ENCODE assay signal across 40 mouse cellular contexts in the genomic region with DNA sequence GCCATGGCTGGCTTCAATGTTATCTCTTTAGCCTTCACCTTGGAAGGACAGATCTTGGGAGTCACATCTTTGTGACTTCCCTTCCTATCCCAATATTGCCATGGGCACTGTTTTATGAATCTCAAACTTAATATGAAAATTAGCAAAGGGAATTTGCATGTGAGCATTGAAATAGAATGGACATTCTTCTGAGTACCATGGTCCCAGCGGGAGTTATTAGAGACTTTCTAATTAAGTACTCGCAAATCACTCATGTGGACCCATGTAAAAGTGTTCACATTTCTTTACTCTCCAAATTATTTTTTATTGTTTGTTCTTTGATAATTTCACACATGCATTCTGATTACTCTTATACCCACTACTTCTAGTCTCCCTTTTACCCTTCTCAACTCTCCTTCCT. TPM values are rescaled to one million over a fixed set of nuclear protein-coding genes. Genes with fewer than 3 reads are reported as not detected.
"Had no signal": no experiment of that assay in that cellular context is flagged by ENCODE, and none has a peak within 500 bp of the region (broad histone marks: within the 10 kb centered on the region; RNA-seq: fewer than 3 reads in every experiment).

Gene Olfr1427, minus strand, starts transcription at position 101 of the 400 bp plus-strand sequence.

- DNase-seq: cerebellum, adult 2 months; cerebellum, adult 8-10 months; cerebellum, adult 9-10 months; cerebellum, adult 9-11 months; cerebellum, postnatal 10 days; cerebellum, postnatal 14 days; cerebellum, postnatal 25 days; cerebellum, postnatal 36 days; embryo, embryonic 11 days; forebrain, postnatal 0 days; gastrocnemius, adult 2 months; gastrocnemius, postnatal 10 days; gastrocnemius, postnatal 14 days; gastrocnemius, postnatal 25 days; gastrocnemius, postnatal 36 days; heart, adult 11 months; heart, adult 18-20 months; heart, adult 2 months had no signal

- H3K27me3 ChIP-seq: embryonic facial prominence, embryonic 12.5 days; embryonic facial prominence, embryonic 13.5 days; embryonic facial prominence, embryonic 15.5 days; forebrain, embryonic 12.5 days; forebrain, embryonic 13.5 days; forebrain, embryonic 15.5 days had no signal

- H3K4me3 ChIP-seq: embryonic facial prominence, embryonic 10.5 days; embryonic facial prominence, embryonic 12.5 days; embryonic facial prominence, embryonic 13.5 days; embryonic facial prominence, embryonic 15.5 days; erythroblast, embryonic 14.5 days; forebrain, embryonic 10.5 days; forebrain, embryonic 12.5 days; forebrain, embryonic 13.5 days; forebrain, embryonic 15.5 days; gastrocnemius, adult 2 months; heart, adult 2 months had no signal

- H3K4me1 ChIP-seq: embryonic facial prominence, embryonic 10.5 days; embryonic facial prominence, embryonic 12.5 days; embryonic facial prominence, embryonic 13.5 days; embryonic facial prominence, embryonic 15.5 days; forebrain, embryonic 10.5 days; forebrain, embryonic 12.5 days; forebrain, embryonic 13.5 days; forebrain, embryonic 15.5 days had no signal

- H3K36me3 ChIP-seq: embryonic facial prominence, embryonic 10.5 days; embryonic facial prominence, embryonic 12.5 days; embryonic facial prominence, embryonic 13.5 days; embryonic facial prominence, embryonic 15.5 days; forebrain, embryonic 10.5 days; forebrain, embryonic 12.5 days; forebrain, embryonic 15.5 days had no signal

- H3K27ac ChIP-seq: embryonic facial prominence, embryonic 10.5 days; embryonic facial prominence, embryonic 12.5 days; embryonic facial prominence, embryonic 13.5 days; embryonic facial prominence, embryonic 15.5 days; forebrain, embryonic 10.5 days; forebrain, embryonic 12.5 days; forebrain, embryonic 13.5 days; forebrain, embryonic 15.5 days; gastrocnemius, adult 2 months; heart, adult 2 months had no signal

RNA-seq across cellular contexts. Expression of gene Olfr1427, which starts in this region (rescaled TPM):
- total RNA-seq: common myeloid progenitor, adult 5-6 weeks; forebrain, postnatal 0 days; gastrocnemius, adult 18-20 months; gastrocnemius, adult 2 months; gastrocnemius, adult 8-10 months; gastrocnemius, postnatal 10 days; gastrocnemius, postnatal 14 days; gastrocnemius, postnatal 25 days; gastrocnemius, postnatal 36 days; gastrocnemius, postnatal 4 days; granulocyte monocyte progenitor cell, adult 5-6 weeks; heart, adult 18-20 months; heart, adult 2 months; heart, adult 8-10 months had no signal
- polyA plus RNA-seq: cerebellum, adult 2 months; embryonic facial prominence, embryonic 10.5 days; embryonic facial prominence, embryonic 11.5 days; embryonic facial prominence, embryonic 12.5 days; embryonic facial prominence, embryonic 13.5 days; embryonic facial prominence, embryonic 14.5 days; embryonic facial prominence, embryonic 15.5 days; erythroblast, embryonic 14.5 days; forebrain, embryonic 10.5 days; forebrain, embryonic 11.5 days; forebrain, embryonic 12.5 days; forebrain, embryonic 13.5 days; forebrain, embryonic 14.5 days; forebrain, embryonic 15.5 days; forebrain, embryonic 16.5 days; forebrain, postnatal 0 days; frontal cortex, adult 2 months; gonadal fat pad, adult 2 months; heart, adult 2 months had no signal
